Mouse (Mus musculus) layer of hippocampus, adult 9-10 months (tissue): ENCODE results near the gene Smyd3.

ENCODE experiments used
- DNase-seq: peaks from one replicate; pipeline ENCODE4 v3.0.0; 2022; ENCODE audit warnings: low spot score

Gene Smyd3

DNA sequence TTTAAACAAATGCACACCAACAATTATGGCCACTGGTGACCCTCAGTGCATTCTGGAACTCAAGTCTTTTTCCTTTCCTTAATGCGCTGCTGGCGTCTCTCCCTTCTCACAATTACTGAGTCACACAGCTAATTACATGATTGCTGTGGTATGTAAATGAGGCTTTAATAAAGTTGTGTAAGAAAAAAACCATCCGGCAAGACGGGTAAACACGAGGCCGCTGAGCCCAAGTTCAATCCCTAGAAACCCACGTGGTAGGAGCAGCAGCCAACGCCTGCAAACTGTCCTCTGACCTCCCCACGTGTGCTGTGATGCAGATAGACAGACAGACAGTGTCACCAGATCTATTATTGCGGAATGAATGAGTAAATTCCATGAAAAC, 58.9 kb downstream of the Smyd3 start:
- DNase-seq, result no peak

DNA sequence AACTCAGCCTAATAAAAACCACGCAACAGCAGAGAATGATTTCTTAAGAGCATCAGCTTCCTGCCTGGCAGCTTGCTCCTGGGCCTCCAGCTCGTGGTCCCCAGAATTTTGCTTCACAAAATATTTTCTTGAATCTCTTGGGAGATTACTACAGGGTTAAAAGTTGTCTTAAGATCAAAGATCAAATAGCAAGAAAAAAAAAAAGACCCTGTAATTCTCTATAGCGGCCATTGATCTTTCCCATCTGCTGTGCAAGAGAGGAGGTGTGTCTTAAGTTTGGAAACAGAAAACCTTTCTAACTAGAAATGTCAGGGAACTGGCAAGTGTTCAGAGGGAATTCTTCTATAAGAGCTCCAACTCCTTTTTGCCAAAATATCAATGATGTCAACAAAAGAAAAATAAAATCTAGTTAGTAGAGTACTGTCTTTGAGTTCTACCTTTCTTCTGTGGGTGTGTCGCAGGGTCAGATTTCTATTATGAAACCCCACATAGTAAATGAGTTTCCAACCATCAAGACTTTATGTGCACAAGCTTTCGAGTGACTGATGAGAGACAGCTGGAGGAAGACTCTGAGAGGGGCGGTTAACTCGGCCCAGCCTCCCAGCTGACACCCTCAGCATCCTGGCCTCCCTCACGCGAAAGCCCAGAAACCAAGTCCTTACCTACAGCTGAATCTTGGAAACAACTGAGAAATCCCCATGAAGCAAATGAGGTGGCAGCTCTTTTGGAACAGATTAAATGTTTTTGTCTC, 59.4 kb downstream of the Smyd3 start:
- DNase-seq, result no peak

DNA sequence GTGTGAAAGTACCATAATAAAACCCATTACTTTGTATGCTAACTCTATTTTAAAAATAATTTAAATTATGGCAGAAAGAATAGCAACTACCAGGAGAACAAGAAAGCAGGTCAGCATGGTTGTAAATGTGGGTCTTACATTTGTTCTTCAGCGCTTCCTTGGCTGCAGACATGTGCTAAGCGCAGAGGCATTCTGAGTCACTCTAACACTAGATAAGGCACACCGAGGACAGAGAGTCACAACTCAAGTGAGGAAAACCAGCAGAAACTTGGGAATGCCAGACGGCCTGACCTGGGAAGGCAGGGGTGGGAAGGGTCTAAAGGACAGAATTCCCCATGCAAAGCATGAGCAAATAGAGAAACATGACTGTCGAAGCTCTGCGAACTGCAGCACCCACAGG, 63.2 kb downstream of the Smyd3 start:
- DNase-seq, result no peak

DNA sequence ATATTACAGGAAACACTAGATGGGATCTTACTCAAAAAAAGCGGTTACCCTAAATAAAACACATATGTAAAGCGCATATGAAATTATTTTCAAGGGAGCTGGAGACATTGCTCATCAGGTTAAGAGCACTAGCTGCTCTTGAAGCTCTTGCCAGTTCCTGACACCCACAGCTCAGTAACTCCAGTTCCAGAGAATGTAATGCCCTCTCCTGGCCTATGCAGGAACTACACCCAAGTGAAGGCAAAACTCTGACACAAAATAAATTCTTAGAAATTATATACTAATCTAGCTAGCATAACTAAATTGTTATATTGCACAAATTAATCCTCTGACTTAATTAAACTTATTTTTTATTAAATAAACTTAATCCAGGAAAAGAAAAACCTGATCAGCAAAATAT, 66.6 kb downstream of the Smyd3 start:
- no peak for DNase-seq

DNA sequence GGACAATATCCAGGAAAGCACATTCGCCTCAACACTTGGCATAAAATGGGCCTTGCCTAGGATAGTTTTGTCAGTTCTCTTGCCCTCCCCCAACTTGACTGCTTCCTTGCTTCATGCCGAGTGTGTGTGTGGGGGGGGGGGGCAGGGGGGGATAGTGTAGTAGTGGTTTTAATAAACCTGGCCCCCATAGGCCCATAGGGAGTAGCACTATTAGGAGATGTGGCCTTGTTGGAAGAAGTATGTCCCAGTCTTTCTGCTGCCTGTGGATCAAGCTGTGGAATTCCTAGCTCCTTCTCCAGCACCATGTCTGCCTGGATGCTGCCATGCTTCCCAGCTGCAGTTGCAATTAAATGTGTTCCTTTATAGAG, 71.0 kb downstream of the Smyd3 start:
- no peak for DNase-seq

DNA sequence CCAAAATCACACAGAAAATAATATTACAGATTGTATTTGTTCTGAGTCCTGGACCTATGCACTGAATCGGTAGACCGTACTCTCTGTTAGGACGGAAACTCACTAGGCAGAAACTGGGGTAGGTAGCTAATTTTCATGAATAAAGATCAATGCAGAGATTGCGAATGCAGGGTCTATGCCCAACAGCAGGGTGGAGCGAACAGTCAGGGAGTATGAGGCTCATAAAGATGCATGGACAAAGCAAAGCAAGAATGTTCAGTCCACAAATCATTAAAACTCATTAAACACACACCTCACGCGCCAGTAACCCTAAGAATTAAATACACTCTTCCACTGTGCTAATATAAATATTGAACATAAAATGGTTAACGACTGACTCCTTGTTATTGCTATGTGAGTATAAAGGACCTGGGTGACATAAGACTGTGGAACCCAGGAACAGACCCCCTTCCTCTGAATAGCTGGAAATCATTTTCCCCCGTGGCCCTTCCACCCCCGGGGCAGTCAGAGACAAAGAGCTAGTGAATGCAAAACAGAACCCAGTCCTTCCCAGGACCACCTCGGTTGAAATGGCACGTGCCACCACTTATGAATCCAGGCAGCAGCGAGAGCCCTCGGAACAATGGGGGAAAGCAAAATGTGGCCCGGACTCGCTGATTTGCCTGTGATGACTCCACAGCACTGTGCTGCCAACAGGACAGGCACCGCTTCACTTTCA, 71.6 kb downstream of the Smyd3 start:
- no peak for DNase-seq

DNA sequence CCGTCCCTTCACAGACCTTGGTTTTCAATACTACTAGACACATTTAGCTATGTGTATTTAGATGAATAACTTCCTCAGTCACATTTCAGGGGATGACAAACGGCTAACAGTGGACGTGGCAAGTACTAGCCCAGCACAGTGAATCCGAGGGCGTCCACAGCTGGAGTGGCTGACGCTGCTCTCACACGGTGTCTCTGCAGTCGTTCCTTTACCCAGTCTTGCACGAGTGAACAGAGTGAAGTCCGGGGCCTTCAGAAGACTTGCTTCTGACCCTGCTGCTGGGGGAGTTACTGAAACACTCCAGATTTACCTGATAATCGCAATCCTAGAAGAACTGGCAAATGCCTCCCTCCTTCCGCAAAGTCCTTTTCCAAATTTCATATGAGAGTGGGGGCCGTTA, 74.0 kb downstream of the Smyd3 start:
- no peak for DNase-seq

DNA sequence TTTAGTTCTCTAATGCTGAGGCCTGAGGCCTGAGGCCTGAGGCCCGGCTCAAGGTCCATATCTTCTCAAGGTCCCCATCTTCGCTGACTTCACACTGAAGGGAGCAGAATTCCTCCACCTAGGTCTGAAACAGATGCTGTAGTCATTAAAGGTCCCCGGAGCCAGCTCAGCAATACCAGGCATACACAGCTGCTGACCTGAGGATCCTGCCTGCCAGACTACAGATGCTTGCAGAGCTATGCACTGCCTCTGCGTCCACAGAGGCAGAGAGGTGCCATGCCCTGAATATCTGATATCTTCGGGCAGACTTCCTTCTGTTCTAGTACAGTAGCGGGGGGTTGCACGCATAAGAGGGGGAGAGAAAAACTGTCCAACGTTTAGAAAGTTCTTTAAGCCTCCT, 74.4 kb downstream of the Smyd3 start:
- DNase-seq, result no peak

DNA sequence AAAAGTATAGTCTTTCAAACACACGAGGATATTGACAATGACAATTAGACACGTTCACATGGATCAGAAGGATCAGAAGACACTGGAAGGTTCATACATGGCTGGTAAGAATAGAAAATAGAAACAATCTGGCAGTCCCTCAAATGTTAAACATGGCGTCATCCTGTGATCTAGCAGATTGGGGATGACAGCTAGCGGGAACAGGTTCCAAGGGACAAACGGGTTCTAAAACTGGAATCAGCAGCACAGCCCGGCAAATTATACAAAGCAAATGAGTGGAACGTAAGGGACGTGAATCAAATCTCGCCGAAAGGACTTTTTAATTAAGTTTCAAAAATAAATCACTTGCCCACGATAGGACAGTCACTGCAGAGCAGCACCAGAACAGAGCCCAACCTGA, 81.2 kb downstream of the Smyd3 start:
- DNase-seq, result peak; percentile 36

DNA sequence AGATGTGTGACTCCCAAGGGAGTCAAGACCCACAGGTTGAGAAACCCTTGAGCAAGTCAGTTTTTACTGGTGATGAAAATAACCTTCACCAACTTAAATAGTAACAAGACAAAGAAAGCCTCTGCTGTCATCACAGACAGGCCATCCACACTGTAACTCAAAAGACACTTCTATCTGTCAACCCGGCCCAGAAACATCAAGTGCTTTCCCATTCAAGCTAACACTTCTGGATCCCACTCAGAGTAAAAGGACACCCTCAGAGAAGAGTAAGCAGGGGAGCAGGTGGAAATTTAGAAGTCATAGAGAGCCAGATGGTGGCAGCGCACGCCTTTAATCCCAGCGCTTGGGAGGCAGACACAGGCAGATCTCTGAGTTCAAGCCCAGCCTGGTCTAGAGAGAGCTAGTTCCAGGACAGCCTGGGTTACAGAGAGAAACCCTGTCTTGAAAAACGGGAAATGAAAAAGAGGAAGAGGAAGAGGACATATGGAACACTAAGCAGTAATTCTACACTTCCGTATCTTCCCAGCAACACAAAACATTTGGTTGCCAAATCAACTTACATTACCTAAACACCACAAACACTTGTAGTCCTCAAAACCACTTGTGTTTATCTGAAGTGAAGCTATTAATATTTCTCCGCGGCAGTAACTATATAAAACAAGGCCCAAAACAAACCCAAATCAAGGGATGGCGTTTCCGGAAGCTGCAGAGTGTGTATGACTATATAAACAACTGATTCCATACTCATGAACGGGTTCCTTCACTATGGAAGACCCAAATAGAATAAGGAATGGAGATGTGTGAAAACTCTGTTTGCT, 83.2 kb downstream of the Smyd3 start:
- DNase-seq, result no peak

DNA sequence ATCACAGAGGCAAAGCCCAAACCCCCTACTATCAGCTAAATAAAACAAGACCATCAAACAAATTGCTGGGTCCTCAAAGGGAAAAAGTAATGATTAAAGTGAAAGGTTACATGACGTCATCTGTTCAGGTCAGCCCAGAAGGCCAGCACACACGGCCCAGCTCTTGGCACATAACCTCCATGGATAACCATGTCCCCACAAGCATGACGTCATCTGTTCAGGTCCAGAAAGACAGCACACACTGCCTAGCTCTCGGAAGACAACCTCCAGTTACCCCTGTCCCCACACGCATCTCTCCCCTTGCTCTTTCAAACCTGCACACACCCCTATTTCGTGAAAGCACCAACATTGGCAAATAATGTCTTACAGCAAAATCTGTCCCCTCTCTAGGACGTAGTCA, 84.0 kb downstream of the Smyd3 start:
- DNase-seq, result no peak

DNA sequence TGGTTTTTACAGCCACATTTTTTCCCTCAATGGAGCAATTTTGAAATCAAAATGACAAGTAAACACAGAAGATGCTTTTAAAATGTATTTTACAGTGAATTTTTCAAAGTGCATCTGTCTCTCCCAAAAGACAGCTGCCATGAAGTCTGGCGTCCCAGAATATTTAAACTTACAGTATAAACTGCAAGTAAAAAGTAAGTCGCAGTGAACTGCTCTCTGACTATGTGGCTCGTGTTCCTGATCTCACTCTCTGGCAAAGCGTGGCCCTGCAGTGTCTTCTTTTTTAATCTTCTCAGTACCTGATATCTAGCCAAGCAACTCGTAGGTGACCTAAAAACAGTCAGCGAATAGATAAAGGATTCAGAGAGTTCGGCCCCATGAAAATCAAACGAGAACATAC, 84.5 kb downstream of the Smyd3 start:
- DNase-seq, result peak; percentile 11

DNA sequence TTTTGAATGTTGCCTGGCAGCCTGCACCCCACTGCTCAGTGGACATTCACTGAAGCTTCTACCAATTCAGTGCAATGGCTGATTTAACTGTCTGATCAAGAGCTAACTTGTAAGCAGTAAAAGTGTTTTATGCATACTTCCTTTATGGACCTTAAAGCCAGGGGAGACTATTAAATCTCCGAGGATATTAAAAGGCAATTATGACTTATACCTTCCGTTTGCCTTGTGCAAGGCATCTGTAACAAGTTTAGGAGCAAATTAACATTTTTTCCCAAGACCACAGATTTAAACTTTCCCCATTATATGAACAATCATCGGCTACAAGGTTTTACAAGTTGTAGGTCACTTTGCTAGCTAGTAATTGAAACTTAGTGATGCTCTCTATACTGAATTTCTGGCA, 87.8 kb downstream of the Smyd3 start:
- no peak for DNase-seq

DNA sequence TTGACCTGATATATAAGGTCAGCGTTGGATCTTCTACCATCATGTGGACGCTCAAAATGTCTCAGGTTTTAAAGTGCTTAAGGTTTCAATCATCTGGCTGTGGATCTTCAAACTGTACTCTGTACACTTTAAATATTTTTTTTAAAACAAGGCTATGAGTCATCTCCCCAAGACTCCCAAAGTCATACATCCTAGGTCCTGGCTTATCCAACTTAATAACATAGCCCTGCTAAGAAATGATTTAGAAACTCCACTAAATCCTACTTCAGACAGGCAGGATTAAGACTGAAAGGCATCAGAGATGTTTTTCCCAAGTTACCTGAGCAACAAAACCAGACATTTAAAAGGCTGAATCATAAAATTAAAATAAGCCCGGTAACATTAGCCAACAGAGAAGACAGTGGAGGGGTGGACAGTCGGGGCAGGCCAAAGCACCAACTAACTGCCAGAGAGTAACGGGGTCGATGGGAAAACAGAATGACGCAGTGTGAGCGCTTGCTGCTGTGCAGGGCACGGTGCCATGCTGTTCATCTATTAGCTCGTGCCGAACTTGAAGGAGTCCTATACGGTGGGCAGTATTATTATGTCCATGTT, 92.9 kb downstream of the Smyd3 start:
- DNase-seq, result no peak

DNA sequence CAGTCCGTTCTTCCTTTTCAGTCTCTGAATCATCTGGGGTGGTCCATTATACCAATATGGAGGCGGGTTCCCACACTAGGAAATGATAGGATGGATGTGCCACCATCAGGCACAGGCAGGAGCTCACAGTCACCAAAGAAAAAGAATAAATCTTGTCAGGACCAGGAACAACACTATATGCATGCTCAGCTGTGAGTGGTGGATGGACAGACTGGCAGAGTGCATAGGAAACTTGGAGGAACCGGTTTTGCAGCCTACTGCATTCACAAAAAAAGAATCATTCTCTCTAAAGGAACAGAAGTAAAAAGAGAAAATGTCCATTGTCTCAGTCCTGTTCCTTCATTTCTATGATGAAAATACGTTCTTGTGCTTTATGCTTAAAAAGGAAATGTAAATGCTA, 98.8 kb downstream of the Smyd3 start:
- DNase-seq, result no peak

DNA sequence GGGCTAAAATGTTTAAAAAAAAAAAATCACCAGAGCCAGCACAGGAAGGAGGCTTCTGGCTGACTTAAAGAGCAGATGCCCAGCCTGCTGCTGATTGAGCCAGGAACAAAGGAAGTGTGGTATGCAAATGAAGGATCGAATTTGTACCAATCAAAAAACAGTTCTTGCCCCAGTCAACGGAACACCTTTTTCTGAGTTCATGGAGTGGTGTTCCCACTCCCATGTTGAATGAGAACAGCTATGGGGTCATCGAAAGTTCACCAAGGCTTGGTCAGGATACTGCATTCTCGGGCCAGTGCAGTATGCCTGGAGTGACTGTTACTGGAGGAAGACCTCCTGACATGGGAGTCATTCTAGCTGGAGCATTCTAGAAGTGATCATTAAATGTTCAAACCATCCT, 109.8 kb downstream of the Smyd3 start:
- DNase-seq, result no peak

DNA sequence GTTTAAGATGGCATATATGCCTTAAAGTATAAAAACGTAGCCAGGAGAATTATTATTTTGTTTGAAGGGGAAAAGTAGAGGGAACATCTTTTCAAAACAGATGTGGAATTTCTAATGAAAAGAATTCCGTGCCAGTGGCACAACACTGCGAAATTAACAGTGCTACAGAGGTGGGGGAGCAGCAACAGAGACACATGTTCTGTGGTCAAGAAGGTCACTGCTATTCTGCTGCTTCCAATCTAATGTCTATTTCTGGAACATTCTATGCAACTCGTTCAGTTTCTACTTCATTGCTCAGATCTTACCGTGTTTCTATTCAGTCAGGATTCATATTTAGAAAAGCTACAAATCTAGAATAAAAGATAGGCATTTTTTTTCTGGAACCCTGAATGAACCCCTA, 117.0 kb downstream of the Smyd3 start:
- DNase-seq, result no peak

DNA sequence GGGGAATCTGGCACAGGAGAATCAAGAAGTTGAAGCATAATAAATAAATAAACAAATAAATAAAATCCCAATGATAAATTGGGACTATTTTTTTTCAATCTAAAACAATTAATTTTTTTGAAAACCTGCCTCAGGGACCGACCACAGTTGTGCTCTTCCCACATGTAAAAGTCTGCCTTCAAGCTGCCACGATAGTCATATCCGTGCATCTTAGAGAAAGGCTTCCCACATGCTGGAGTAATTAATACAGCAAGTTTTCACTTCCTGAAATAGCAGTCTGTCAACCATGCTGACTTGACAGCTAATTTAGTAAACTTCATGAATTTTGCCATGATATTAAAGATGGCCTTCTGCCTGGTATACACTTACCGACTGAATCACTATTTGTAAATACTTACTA, 119.2 kb downstream of the Smyd3 start:
- DNase-seq, result no peak

DNA sequence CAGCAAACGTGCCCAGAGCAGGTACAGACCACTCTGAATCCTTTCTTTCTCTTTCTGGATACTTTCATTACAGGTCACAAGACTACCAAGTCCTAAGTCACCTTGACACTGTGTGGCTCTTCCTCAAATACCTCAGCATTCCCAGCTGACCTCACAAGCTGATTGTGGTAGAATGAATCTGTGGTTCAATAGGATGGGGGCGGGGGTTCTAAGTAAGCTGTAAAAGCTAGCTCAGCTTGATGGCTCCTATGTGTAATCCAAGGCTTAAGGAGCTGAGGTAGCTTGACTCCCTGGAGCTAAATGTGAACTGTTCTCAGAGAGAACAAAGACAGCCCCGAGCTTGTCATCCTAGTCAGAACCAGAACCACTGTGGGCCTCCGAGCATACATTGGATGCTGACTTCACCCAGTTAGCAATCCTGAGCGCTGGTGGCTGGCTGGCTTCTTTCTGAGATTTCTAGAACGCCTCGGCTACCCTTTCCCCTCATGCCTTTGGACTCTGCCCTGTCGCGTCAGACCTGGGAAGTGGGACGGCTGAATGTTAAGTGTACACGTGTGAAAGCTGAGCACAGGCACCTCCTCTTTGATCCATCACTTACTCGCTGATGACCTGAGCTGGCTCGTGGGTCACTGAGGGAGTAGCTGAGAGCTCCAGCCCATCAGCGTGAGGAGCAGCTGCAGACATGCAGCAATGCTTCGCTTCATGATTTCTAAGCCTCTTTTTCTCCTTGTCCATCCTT, 131.4 kb downstream of the Smyd3 start:
- no peak for DNase-seq

DNA sequence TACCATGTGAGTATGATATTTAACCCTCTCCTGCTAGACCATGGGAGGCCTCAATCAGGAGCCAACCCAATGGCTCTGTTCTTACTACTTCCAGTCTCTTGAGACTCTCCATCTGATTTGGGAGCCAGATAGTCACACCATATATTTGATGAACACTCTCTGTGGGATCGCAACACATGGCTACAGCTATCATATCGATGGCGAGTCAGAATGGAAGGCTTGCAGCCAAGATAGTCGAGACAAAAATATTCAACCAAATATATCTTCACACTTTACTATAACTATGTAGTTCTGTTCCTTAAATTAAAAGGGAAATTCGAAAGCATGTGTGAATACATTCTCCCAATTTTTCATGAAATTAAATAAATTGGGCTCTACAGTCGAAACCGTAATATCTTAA, 132.2 kb downstream of the Smyd3 start:
- no peak for DNase-seq

DNA sequence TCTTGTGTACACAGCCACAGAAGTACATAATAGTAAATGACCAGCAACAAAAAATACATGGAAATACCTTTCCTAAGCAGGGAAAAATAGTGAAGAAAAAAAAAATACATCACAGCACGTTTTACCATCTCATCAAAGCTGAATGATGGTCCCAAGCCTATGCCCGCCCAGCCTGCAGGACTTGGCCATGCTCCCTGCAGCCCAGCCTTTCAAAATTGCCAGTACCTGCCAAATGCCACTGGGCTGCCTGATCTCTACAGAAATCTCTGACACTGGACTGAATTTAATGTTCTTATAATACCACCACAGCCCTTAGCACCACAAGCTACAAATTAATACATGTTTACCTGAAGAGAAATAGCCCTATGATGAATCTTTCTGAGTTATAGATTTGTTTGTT, 133.5 kb downstream of the Smyd3 start:
- no peak for DNase-seq

DNA sequence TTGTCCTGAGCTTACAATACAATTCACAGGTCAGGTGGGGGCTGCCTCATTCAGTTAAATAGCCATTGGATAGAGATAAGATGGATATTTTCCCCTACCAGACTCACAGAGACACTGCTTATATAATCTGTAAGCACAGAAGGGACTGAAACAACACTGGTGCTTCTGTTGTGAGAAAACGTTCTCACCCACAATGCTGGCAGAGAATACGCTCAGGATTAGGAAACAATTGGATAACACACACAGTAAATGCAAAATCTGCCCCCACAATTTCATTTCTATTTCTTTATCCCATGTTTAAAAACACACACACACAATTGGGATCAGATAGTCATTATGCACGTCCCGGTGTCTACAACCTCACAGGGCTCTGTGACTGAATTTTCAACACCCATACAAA, 139.7 kb downstream of the Smyd3 start:
- DNase-seq, result no peak
